Mouse (Mus musculus) spleen, adult 2 months (tissue): ENCODE measurements around the gene Rps6kb2.

Source experiments
- CTCF ChIP-seq: fragments of 200-500 bp; IDR thresholded peaks from 2 replicates; pipeline ENCODE4 v1.5.1; 2011; ENCODE audit warnings: mild to moderate bottlenecking, inconsistent platforms; ENCODE audit not compliant: insufficient read depth, insufficient read length, insufficient replicate concordance; ENCODE audit errors: extremely low read depth
- POLR2A ChIP-seq: fragments of 200-500 bp; IDR thresholded peaks from 2 replicates; pipeline ENCODE4 v1.6.1; 2011; ENCODE audit warnings: low read depth, low read length, inconsistent platforms

- TF ChIP-seq POLR2A (no peak), CTCF (no peak)
These were observed 1.6 kb upstream of the Rps6kb2 start for GRCm38 (mm10) chr19:4164721-4165120.
